Mouse (Mus musculus): ENCODE measurements around the gene Fpr1. TPM values are rescaled to one million over a fixed set of nuclear protein-coding genes. Genes with fewer than 3 reads are reported as not detected.

Gene Fpr1
- polyA plus RNA-seq, 1 experiment, result 0.79 TPM

DNA sequence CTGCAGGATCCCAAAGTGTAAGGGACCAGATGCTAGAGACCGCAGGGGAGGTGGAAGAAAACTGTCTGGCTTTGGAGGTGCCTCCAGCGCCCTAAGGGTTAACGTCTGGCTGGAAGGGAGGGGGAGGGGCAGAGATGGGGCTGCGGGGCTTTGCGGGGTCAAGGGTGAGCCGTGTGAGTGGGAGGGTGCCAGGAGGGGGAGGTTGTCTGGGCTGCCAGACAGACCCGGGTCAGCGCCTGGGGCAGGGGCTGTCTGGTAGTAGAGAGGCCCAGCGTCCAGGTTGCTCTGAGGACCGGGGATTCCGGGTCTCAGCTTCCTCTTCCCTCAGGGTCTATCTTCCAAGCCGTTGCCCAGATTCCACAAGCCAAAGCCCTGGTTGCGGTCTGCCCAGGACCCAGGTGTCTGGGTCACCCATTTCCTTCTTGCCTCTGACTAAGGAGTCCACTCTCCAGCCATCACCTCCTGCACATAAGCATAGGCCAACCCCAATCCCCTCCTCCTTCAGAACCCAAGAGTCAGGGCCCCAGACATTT, 56.0 kb downstream of the Fpr1 start:
- no peak for DNase-seq (ENCODE audit: low read depth, low spot score)
- 3% methylated on average over 13 of the region's 13 CpGs for WGBS

- WGBS, result 2% methylated on average over 41 of the region's 42 CpGs
These were observed 56.7 kb downstream of the Fpr1 start, which contains the start of gene Spaca6 for GRCm38 (mm10) chr17:17826751-17827657. Gene Spaca6 (plus strand): TSS chr17:17827158.

More at GRCm38 (mm10) chr17:17826751-17827657, 56.7 kb downstream of the Fpr1 start, which contains the start of gene Spaca6:
- DNase-seq (ENCODE audit: low read depth, low spot score), result no peak

Other genes with a start within 250 kb of the Fpr1 start
- not detected in 2 replicates for gene Vmn2r90, start 180.2 kb downstream of the Fpr1 start, polyA plus RNA-seq (2012; rRNA removed)
- 7.7 and 8.3 TPM in 2 replicates for gene Spaca6, start 56.8 kb downstream of the Fpr1 start, polyA plus RNA-seq (2012; rRNA removed)
- gene Has1, start 28.7 kb downstream of the Fpr1 start, polyA plus RNA-seq (2012; rRNA removed), result 0.17 and 0.19 TPM in 2 replicates
- 0.76 and 0.80 TPM in 2 replicates for gene Fpr2, start 3.9 kb upstream of the Fpr1 start, polyA plus RNA-seq (2012; rRNA removed)
- gene Fpr3, start 3.9 kb upstream of the Fpr1 start, polyA plus RNA-seq (2012; rRNA removed), result not detected in 2 replicates
- not detected in 2 replicates for gene Fpr-rs4, start 137.8 kb upstream of the Fpr1 start, polyA plus RNA-seq (2012; rRNA removed)
- gene Vmn2r124, start 165.5 kb upstream of the Fpr1 start, polyA plus RNA-seq (2012; rRNA removed), result not detected in 2 replicates
- gene Vmn2r91, start 201.1 kb upstream of the Fpr1 start, polyA plus RNA-seq (2012; rRNA removed), result not detected in 2 replicates